Mouse (Mus musculus) neural tube, embryonic 12.5 days (tissue): Measurements from ENCODE around the gene Vegfb. TPM values are rescaled to one million over a fixed set of nuclear protein-coding genes. Genes with fewer than 3 reads are reported as not detected.
A peak's percentile ranks its signal among the peaks of the same experiment; 100 is the strongest.

Source experiments
- ATAC-seq: fragments of 200-750 bp; cut with Nextera tagmentation; 2 replicates; pipeline ENCODE4 v1.8.0; 2017; ENCODE audit warnings: low read depth, mild to moderate bottlenecking, moderate TSS enrichment, moderate library complexity; ENCODE audit not compliant: low FRiP score
- H3K27ac ChIP-seq: fragments of 300-500 bp; sonication (generic); 2 replicates; pipeline ENCODE4 v1.5.1; 2016
- H3K27me3 ChIP-seq: fragments of 300-500 bp; sonication (generic); replicated peaks from 2 replicates; pipeline ENCODE4 v1.6.1; 2016; ENCODE audit warnings: mild to moderate bottlenecking
- H3K36me3 ChIP-seq: fragments of 300-500 bp; sonication (generic); 2 replicates; pipeline ENCODE4 v1.6.1; 2016; ENCODE audit warnings: mild to moderate bottlenecking
- H3K4me1 ChIP-seq: fragments of 300-500 bp; sonication (generic); 2 replicates; pipeline ENCODE4 v1.6.1; 2016
- H3K4me2 ChIP-seq: fragments of 300-500 bp; sonication (generic); replicated peaks from 2 replicates; pipeline ENCODE4 v1.6.1; 2016; ENCODE audit warnings: mild to moderate bottlenecking
- H3K4me3 ChIP-seq: fragments of 300-500 bp; sonication (generic); 2 replicates; pipeline ENCODE4 v1.5.1; 2016
- H3K9ac ChIP-seq: fragments of 300-500 bp; sonication (generic); 2 replicates; pipeline ENCODE4 v1.6.1; 2016; ENCODE audit warnings: mild to moderate bottlenecking
- H3K9me3 ChIP-seq: fragments of 300-500 bp; sonication (generic); 2 replicates; pipeline ENCODE4 v1.6.1; 2016; ENCODE audit warnings: mild to moderate bottlenecking
- WGBS: fragments of 180-500 bp; shearing (Covaris S2); methylation state at CpG from one replicate; pipeline ENCODE4 v1.1.7; 2016; 5-methylcytosine and 5-hydroxymethylcytosine counted together
- polyA plus RNA-seq: library from polyadenylated mRNA; unstranded; fragments of >200 nt; fragmentation: Nextera tagmentation; extraction: Ambion mirVana; gene quantifications from 2 replicates; pipeline ENCODE4 v1.2.1, GENCODE M21; 2016

Vegfb gene
- polyA plus RNA-seq, 1 experiment from 2014 or later = 33.7 TPM

GRCm38 (mm10) chr19:6933102-6933435, 54.4 kb downstream of the Vegfb start:
- Histone ChIP-seq H3K4me3 (peak overlapping the region; percentile 35; the same call in 1 of the 2 replicates), H3K4me2 (peak overlapping the region; percentile 64), H3K4me1 (peaks cover 16% of the 10 kb centered on the region), H3K27me3 (peaks cover 77% of the 10 kb centered on the region), H3K9me3 (no peaks in the 10 kb centered on the region), H3K9ac (no peak overlapping the region), H3K27ac (no peak overlapping the region), H3K36me3 (peaks cover 3% of the 10 kb centered on the region)
- 22% methylated on average over 4 of the region's 4 CpGs for WGBS
- ATAC-seq = no peak

Other genes starting within 250 kb of the Vegfb start
- 8.5 and 9.3 TPM in 2 replicates for gene Rps6ka4, start 147.0 kb downstream of the Vegfb start, polyA plus RNA-seq
- 0.59 and 1.6 TPM in 2 replicates for gene Ccdc88b, start 129.4 kb downstream of the Vegfb start, polyA plus RNA-seq
- 123 and 125 TPM in 2 replicates for gene Trmt112, start 78.0 kb downstream of the Vegfb start, polyA plus RNA-seq
- 198 and 214 TPM in 2 replicates for gene Prdx5, start 77.5 kb downstream of the Vegfb start, polyA plus RNA-seq
- gene Esrra, start 65.8 kb downstream of the Vegfb start, polyA plus RNA-seq = 17.5 and 20.4 TPM in 2 replicates
- 0.91 and 2.0 TPM in 2 replicates for gene Catsperz, start 62.3 kb downstream of the Vegfb start, polyA plus RNA-seq
- 0.50 and 1.1 TPM in 2 replicates for gene Kcnk4, start 53.1 kb downstream of the Vegfb start, polyA plus RNA-seq
- 71.9 and 73.8 TPM in 2 replicates for gene Bad, start 45.8 kb downstream of the Vegfb start, polyA plus RNA-seq
- 43.9 and 45.6 TPM in 2 replicates for gene Gpr137, start 45.2 kb downstream of the Vegfb start, polyA plus RNA-seq
- 324 and 325 TPM in 2 replicates for gene Ppp1r14b, start 12.7 kb downstream of the Vegfb start, polyA plus RNA-seq
- 25.7 and 33.4 TPM in 2 replicates for gene Plcb3, start 11.2 kb downstream of the Vegfb start, polyA plus RNA-seq
- 90.2 and 93.0 TPM in 2 replicates for gene Fkbp2, start 7.2 kb downstream of the Vegfb start, polyA plus RNA-seq
- gene Dnajc4, start 4.9 kb upstream of the Vegfb start, polyA plus RNA-seq = 22.0 and 22.9 TPM in 2 replicates
- gene Nudt22, start 8.5 kb upstream of the Vegfb start, polyA plus RNA-seq = 19.5 and 25.2 TPM in 2 replicates
- gene Trpt1, start 8.5 kb upstream of the Vegfb start, polyA plus RNA-seq = 12.7 and 13.7 TPM in 2 replicates
- 6.5 and 6.9 TPM in 2 replicates for gene Fermt3, start 31.8 kb upstream of the Vegfb start, polyA plus RNA-seq
- gene Stip1, start 52.3 kb upstream of the Vegfb start, polyA plus RNA-seq = 278 and 294 TPM in 2 replicates
- gene Macrod1, start 69.2 kb upstream of the Vegfb start, polyA plus RNA-seq = 3.4 and 5.2 TPM in 2 replicates
- 7.0 and 9.9 TPM in 2 replicates for gene Flrt1, start 118.1 kb upstream of the Vegfb start, polyA plus RNA-seq
- gene Otub1, start 218.7 kb upstream of the Vegfb start, polyA plus RNA-seq = 244 and 249 TPM in 2 replicates
- gene Cox8a, start 230.0 kb upstream of the Vegfb start, polyA plus RNA-seq = 822 and 941 TPM in 2 replicates